Mouse (Mus musculus) NIH3T3 (cell line): ENCODE measurements around the gene Fbxo3.
"Not testable (repeated sequence)": the region's sequence is repeated elsewhere in the genome, so short reads cannot be mapped to it uniquely, and the experiment has no call there.

Experiments used
- DNase-seq: peaks from one replicate; pipeline ENCODE4 v3.0.0-alpha.2; 2012; ENCODE audit warnings: low read depth

Fbxo3 gene

DNA sequence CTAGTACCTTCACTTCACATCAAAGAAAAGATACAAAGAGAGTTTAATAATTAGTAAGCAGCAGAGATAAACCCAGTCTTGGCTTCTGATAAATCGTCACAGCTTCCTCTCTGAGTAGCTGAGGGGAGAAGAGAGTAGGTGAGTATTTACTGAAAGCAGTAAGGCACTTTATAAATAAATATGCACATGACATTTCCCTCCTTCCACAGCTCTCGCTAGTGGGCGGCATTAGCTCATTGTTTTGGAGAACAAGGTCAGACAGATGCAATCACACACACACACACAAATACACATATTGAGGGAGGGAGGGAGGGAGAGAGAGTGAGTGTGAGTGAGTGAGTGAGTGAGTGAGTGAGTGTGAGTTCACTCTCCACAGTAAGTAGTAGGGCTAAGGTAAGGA is 8.8 kb downstream of the Fbxo3 start:
- DNase-seq: no peak

DNA sequence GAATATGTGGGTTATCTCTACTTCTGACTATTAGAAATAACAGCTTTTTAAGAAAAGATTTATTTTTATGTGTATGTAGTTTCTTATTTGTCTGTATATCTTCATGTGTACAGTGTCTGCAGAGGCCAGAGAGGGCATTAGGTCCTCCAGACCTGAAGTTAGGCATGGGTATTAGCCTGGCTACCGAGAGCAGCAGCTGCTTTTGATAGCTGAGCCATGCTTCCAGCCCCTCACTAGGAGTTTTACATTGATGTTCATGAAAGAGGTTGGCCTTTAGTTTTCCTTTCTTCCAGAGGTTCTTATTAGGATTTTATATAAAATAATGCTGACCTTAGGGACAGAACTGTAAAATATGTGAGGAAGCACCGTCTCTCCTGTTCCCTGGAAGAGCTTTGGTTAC is 10.7 kb downstream of the Fbxo3 start:
- DNase-seq: no peak

DNA sequence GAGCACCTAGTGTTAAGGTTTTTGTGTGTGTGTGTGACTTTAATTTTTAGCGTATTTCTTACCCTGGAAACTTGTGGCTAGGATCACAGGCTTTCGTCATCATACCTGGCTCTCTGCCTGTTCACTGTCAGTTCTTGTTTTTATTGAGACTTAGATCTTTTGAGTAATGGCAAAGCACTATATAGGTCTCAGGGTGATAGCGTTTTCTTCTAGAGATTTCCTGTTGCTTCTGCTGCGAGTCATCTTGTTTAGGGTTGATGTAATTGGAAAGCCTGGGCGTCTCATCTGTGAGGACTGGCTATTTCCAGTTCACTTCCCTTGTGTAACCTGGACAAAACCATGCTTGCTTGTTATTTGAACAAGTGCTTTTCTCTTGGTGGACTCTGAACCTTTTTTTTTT is 14.1 kb downstream of the Fbxo3 start:
- DNase-seq: peak; percentile 80

DNA sequence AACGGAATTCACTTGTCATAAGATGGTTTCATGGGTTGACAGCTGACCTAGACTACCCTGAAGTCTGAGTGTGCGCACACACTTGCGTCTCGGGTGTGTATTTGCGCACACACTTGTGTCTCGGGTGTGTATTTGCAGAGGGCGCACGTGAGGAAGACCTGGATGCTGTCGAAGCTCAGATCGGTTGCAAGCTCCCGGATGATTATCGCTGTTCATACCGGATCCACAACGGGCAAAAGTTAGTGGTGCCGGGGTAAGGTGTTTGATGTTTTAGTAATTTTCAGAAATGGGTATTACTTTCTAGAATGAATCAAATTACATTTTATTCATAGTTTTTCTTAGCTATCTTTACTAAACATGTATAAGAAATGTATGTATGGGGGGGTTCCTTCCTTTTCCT is 15.2 kb downstream of the Fbxo3 start:
- DNase-seq: no peak

DNA sequence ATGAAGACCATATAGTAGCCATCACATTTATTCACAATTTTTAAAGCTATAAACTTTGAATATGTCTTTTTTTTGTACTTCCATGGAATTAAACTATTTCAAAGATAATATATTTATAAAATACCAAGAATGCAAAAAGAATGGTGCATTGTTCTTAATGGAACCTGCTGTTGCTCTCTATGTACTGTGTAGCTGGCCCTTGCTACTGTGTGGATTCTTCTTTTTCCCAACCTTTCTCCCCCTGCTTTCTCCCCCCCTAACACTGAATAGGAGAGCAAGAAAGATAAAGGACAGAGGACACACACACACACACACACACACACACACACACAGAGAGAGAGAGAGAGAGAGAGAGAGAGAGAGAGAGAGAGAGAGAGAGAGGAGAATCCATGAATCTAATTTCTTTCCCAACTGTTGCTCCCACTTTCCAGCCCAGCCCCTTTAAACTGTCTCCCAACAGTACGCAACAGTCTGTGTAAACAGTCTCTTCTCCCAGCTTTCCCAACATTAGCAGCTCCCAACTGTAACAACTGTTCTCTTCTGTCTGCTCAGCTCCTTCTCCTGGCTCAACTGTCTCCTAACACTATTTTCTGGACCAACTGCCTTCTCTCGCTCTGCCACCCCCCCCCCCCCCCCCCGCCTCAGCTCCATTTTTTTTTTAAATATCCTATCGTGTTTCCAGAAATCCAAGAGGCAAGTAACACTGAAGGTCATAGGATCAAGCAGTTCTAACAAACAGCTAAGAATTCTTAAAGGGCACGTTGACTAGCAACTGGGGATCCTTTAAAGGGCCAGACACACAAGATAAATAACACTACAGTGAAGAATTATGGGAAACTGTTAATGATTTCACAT is 16.3 kb downstream of the Fbxo3 start:
- DNase-seq: no peak

DNA sequence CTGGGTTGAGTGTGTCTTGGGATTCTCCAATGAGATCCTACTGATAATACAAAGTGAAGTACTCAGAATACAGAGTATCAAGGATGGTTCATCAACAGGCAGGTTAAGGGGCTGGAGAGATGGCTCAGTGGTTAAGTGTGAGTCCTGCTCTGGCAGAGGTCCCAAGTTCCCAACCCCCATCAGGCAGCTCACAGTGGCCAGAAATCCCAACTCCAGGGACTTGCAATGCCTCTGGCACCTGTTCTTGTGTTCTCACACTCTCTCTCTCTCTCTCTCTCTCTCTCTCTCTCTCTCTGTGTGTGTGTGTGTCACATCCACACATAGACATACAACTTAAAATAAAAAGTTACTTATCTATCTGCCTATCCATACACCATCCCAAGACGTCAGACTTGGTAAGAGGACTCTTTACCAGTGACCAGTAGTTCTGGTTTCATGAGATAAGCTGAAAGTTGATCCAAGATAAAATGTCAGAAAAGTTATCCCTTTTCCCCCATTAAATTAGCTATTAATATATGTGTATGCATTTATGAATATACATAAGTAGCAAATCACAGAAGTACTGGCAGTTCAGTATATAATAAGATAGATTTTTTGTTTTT is 17.1 kb downstream of the Fbxo3 start:
- no peak for DNase-seq

DNA sequence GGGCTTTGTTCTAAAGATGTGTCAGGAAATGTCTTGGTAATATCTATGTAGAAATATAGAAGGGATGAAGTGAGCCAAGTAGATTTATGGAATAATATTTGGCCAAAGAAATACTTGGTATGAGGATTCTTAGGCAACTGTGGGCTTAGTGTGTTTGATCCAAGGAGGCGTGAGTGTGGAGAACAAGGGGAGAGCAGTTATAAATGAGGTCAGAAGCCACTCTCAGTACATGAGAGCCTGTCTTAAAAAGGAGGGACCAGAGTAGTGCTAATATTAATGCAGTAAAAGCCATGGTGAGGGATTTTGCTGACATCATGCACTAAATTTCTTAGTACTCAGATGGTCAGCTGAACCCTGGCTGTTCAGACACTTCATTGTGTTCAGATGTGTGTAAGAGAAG is 30.9 kb downstream of the Fbxo3 start:
- no peak for DNase-seq

DNA sequence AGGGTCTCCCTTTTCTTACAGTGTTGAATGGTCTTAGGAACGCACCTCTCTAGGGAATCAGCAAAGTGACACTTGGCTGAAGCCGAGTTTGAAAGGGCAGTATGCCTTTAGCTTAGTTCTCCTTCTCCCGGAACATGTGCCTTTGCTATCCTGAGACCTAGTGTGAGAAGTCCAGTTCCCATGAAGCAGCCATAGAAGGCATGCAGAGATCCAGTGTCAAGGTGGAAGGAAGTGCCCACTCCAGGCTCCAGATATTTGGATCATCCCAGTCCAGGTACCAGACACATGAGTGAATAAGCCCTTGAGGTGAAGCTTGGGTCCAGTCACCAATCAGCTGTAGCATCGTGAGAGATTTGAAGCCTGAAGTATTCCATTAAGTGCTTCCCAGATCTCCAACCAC is 31.4 kb downstream of the Fbxo3 start:
- no peak for DNase-seq

DNA sequence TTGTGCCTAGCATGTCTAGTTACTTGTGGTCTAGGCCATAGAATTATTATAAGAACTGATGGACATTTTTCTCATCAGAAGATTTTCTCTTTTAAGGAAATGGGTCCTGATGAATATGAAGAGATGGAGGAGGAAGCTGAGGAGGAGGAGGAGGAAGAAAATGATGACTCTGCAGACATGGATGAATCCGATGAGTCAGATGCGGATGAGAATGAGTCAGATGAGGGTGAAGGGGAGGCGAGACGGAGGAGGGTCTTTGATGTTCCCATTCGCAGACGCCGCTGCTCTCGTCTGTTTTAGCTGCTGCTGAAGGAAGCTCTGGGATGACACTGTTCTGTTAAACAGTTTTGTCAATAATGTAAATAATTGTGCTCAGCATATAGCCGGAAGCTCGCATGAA is 32.3 kb downstream of the Fbxo3 start:
- no peak for DNase-seq

DNA sequence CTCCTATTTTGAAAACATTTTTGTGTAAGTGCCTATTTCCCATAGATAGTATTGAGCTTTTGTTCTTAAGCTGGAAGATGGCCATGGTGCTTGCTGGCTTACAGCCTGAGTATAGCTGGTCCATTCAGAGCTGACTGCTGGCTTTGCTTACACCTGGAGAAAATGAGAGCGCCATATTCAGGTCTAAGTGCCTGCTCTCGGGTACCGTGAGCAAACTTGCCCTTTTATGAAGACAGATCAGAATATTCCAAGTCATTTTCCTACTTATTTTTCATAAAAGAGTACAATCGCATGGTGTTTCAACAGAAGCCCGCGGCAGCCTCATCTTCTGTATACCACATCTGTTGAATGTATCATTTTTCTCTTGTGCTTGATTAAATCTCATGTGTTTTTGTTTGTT is 33.5 kb downstream of the Fbxo3 start:
- DNase-seq: no peak

DNA sequence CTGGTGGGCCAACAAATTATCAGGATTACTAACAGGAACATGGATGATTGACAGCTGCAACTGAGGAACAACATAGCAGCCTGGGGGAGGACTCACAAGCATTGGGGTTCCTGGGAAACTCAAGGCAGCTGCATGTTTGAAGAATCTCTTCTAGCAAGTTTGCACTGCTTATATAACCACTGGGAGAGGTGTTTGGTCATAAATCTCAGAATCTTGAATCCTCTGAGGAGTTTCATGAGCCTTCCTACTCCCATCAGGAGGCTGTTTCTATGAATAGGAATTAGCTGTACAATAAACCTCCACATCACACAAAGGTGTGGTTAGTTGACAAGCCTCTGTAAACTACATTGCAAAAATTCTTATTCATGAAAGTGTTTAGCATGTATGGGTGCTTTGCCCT is 35.1 kb downstream of the Fbxo3 start:
- DNase-seq: no peak

DNA sequence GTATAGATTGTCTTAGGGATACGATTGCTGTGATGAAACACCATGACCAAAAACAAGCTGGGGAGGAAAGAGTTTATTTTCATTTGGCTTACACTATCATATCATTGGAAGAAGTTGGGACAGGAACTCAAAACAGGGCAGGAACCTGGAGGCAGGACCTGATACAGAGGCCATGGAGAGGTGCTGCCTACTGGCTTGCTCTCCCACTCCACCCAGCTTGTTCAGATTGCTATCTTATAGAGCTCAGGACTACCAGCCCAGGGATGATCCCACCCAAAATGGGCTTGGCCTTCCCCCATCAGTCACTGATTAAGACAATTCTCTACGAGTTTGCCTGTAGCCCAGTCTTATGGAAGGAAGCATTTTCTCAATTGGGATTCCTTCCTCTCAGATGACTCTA is 36.6 kb downstream of the Fbxo3 start:
- no peak for DNase-seq

DNA sequence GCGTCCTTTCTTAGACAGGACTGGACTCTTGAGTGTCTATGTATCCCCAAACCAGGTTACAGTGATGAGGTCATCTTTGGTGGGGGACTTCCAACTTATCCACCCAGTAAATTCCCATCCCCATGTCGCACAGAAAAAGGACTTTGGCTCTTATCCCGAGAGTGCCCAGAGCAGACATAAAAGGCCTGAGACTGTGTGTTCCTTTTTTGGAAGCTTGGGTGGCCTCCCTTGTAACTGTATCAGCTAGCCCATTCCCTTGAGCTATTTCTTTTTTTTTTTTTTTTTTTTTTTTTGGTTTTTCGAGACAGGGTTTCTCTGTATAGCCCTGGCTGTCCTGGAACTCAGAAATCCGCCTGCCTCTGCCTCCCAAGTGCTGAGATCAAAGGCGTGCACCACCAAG is 38.0 kb downstream of the Fbxo3 start, which contains the start of gene Gm10912:
Gene Gm10912 (plus strand): TSS at position 301 of the 400 bp plus-strand sequence.
- not testable (repeated sequence) for DNase-seq

DNA sequence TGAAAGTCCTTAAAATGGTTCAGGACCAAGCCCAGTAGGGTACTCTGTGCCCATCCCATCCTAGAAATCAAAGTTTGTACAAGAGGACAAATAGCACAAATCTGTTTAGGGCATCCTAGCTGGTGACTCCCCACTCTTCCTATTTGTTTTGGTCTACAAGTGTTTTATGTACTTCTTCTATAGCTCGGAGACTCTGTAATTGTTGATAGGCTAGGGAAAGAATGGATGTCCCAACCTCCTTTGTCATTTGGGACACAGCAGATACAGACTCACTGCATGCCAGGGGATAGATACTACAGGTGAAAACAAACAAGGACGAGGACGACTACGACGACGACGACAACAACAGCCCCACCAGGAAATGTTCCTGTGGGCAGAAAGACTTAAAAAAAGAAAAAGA is 40.9 kb downstream of the Fbxo3 start, which contains the start of gene Gm10799:
Gene Gm10799 (minus strand): TSS at position 101 of the 400 bp plus-strand sequence.
- not testable (repeated sequence) for DNase-seq

DNA sequence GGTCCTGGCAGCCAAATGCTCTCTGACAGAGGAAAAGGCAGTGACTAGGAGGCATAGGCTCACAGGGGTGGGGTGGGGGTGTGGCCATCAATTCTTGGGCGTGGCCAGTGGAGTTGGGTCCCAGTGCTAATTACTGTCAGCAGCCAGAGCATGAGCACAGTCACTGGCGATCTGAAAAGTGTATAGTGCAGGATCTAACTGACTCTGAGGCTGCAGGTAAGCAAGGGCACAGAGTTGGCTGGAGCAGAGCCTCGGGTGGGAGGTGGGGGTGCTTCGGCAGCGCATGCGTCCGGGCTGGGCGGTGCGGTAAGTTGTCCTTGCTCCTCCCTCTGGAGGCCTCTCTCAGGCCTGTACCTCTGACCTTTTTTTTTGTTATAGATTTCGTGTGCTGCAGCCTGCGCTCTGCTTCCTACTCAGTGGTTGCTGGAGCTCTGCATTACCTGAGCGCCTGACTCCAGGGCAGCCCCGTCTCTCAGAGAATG is 42.2 kb downstream of the Fbxo3 start, which contains the start of gene Cd59b:
Gene Cd59b (plus strand): TSS at position 146 of the 482 bp plus-strand sequence.
- peak; percentile 53 for DNase-seq

DNA sequence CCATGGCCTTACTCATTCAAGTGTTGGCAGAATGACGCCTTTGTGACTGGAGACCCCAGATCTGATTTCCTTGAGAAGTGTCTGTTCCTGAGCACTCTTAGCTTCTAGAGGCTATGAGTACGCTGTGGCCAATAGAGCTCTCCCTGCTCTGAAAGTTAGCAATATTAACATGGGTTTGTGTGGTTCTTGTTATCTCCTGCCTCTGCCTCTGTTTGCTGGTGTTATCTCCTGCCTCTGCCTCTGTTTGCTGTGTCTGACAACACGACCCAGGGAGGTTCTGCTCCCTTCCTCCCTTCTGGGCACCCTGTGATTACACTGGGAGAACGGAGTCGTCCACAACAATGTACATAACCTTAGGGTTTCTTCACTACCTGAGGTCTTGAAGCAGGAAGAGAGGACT is 50.8 kb downstream of the Fbxo3 start:
- DNase-seq: not testable (repeated sequence)

DNA sequence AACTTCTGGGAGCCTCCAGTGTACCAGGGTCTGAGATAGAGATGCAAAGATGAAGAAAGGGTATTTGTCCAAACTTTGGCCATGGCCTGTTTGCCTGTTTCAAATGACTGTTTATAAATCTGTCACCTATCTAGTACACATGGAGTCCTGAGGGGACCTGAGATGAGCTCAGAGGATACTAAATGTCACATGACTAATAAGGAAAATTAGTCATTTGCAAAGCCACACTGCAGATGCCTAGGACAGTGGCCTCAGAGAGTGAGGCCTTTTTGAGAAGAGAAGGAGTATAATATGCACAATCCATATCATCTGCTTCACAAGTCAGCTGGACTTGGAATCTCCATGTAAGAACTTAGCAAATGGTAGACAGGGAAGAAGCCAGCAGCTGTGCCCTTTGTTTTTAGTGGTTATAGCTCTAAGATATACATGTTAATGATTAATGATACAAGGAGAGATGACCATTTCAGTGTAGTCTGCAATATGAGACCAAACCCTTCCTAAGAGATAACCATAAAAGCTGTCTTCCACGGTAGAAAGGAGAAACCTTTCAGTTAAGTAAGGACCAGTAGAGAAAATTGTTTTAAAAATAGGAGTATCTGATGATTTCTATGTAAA is 54.0 kb downstream of the Fbxo3 start:
- DNase-seq: not testable (repeated sequence)

DNA sequence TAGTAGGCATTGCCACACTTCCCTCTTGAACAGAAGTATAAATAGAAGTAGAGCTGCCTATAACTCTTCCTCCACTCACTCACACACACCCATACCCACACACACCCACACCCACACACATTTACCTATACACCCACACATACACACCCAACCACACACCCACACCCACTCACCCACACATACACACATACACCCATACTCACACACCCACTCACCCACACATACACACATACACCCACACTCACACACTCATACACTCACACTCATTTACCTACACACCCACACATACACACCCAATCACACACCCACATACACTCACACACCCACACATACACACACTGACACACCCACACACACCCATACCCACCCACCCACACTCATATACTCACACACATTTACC is 55.0 kb downstream of the Fbxo3 start:
- DNase-seq: no peak

DNA sequence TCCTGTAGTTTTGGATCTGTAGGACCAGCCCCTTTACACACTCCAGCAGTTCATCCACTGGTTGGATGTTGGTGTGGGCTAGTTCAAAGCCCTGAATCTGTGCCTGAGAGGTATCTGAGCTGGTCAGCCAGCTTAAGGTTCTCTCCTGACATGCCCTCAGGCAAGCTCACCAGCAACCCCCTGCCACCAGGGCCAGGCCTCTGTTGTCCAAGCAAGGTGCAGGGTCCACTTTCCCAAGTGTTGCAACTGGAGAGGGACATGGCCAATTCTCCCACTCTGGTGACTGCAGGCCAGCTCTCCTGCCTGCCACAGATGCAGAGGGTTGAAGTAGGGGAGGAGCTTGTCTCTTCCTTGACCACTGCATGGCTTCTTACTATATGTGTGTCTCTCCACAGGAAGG is 56.5 kb downstream of the Fbxo3 start:
- DNase-seq: not testable (repeated sequence)

DNA sequence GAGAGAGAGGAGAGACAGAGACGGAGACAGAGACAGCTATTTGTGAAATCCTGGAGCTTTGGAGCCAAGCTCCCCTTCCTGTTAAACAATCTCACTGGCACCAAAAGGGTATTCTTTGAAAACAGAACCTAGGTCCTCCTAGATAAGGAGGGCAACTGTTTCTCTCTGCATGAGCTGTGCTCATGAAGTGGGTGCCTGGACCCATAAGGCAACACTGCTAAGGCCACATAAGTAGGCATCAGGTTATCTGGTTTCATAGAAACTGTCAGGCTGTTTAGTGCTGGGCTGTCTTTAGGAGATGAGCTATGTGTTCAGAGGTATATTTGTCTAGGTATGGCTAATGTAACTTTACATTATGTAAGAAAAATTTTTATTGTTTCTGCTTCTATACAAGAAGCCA is 60.0 kb downstream of the Fbxo3 start:
- not testable (repeated sequence) for DNase-seq

DNA sequence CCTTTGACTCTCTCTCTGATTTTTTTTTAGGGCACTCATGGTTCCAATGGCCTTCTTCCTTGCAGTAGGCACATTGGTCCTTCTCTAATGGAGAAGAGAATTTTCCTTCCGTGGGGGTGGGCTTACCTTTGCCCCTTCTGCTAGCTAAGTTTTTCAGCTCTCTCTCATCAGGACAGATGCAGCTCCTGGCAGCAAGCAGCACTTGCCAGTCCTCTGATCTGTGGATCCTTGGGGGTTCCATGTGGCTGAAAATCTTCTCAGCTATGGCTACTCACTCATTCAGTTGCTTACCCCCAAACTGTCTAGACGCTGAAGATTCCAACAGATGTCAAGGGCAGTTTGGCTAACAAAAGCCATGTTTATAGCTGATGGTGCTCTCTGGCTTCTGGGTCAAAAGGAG is 65.8 kb downstream of the Fbxo3 start:
- DNase-seq: no peak

DNA sequence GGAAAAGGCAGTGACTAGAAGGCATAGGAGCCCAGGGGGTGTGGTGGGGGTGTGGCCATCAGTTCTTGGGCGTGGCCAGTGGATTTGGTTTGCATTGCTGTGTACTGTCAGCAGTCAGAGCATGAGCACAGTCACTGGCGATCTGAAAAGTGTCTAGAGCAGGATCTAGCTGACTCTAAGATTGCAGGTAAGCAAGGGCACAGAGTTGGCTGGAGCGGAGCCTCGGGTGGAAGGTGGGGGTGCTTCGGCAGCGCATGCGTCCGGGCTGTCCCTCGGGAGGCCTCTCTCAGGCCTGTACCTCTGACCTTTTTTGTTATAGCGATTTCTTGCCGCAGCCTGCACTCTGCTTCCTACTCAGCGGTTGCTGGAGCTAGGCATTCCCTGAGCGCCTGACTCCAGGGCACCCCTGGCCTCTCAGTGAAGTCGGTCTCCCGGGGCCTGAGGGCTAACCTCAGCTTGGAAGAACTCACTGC is 68.3 kb downstream of the Fbxo3 start, which contains the start of gene Cd59a:
Gene Cd59a (plus strand): TSS at position 61 of the 473 bp plus-strand sequence.
- peak; percentile 87 for DNase-seq

DNA sequence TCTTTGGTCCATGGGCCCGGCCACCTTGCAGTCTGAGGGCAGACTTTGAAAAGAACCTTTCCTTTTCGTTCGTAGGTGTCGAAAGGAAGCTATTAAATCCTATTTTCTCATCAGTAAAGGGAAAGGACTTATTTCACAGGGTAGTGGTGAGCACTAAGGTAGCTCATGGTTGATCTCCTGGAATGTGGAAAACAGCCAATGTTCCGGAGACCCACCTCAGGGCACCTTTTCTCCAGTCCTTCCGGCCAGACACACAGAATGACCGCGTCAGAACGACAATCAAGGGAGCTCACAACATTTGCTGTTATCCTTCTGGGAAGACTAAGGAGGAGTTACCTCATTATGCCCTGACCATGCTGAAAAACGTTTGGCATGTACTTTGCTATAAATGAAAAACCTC is 68.7 kb downstream of the Fbxo3 start:
- DNase-seq: no peak
